Mouse (Mus musculus) neural tube, embryonic 10.5 days (tissue): ENCODE data around the gene Pdzd3.
"Not testable (repeated sequence)": the region's sequence is repeated elsewhere in the genome, so short reads cannot be mapped to it uniquely, and the experiment has no call there.

Experiments
- DNase-seq: peaks from one replicate; pipeline ENCODE4 v3.0.0-alpha.2; 2017; ENCODE audit warnings: low spot score; ENCODE audit errors: extremely low spot score

The Pdzd3 gene

DNA sequence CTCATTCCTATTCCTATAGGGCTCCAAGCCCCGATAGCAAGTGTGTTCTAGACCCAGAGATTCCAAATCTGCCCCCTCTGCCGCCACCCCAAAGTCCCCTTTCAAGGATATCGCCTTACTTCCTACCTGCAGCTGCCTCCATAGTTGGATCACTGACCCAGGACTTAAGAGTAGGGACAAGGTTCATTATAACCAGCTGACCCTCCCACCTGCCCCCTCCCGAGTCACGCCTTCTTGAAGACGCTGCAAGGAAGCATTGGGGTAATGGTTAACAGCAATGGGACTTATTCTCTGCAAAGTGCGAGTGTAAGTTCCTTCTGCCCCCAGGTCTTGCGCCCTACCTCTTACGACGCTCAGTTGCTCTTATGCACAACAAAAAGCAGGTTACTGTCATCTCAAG lies at the start of gene Pdzd3:
Pdzd3 (minus strand) TSS at position 158 of the 400 bp plus-strand sequence.
- no peak for DNase-seq

GRCm38 (mm10) chr9:44300001-44300400 lies 48.7 kb upstream of the Pdzd3 start:
- not testable (repeated sequence) for DNase-seq

DNA sequence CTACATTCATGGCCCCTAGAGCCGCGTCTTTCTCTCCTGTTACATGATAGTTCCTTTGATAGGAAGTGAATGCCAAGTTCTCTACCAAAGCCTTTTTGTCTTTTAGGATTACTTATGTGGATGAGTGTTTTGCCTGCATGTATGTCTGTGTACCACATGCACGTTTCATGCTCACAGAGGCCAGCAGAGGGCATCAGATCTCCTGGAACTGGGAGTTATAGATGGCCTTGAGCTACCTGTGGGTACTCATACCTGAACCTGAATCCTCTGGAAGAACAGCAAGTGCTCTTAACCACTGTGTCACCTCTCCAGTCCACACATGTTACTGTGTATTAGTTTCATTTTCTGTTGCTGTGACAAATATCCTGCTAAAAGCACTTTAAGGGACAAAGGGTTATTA lies 41.2 kb upstream of the Pdzd3 start:
- DNase-seq = peak; percentile 27

- peak; percentile 22 for DNase-seq
Observed at GRCm38 (mm10) chr9:44288959-44289291, 37.7 kb upstream of the Pdzd3 start.

DNA sequence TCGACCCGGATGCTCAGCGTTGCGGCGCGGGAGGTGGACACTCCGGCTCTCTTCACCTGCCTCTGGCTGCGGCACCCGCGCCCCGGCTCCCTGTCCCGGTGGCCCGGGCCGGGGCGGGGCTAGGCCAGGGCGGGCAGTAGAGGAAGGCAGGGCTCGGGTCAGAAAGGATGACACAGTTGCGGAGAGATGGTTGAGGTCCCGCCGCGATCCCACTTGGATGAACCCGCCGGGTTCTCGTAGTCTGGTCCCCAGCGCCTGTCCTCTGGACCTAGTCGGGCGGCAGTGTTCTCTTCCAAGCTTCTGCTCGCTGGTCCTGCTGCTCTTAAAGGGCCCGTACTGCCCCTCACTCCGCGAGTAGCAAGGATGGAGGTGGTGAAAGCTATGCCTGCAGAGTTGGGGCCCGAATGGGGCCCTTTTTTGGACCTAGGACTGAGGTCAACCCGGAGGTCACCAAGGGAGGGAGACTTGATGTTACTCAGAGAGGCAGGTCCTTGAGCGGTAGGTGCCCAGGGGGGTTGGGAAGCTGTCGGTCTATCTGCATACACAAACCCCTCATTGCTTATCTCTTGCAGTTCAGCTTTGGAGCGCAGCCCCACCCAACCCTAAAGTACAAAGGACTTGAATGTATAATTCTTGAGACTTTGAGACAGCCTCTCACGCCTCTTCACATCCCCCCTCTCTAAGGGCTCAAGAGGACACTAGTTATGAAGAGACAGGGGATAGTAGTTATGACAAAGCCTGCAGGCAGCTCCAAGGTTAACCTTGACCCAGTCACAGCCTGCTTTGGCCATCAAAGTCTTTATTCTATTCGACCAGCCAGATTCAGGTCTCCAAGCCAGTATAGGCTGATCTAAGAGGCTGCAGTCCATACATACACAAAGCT lies 37.0 kb upstream of the Pdzd3 start, which contains the start of gene Abcg4:
Abcg4 (minus strand) TSS at position 540 of the 883 bp plus-strand sequence.
- peak; percentile 70 for DNase-seq

- DNase-seq = no peak
Observed at GRCm38 (mm10) chr9:44287401-44288075, 36.3 kb upstream of the Pdzd3 start.

- peak; percentile 18 for DNase-seq
Observed at GRCm38 (mm10) chr9:44287003-44287400, 35.7 kb upstream of the Pdzd3 start.

- DNase-seq = no peak
Observed at GRCm38 (mm10) chr9:44286256-44286850, 35.1 kb upstream of the Pdzd3 start.

DNA sequence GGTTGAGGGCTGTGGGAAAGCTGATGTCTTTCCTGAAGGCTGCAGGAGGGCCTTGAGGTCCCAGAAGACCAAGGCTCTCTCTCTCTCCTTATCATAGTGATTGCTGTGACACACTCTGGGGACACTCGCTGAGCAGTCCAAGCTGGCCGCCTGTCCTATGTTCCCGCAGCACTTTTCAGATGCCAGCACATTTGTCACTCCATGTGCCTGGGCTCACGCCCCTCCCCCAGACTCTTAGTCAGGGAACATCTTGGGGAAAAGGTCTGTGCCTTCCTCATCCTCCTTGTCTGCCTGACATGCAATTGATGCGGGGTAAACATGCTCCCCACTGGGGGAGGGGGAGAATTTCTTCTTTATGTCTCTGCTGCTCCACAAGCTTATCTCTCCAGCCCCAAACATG lies 31.9 kb upstream of the Pdzd3 start:
- no peak for DNase-seq

GRCm38 (mm10) chr9:44269973-44270372 lies 18.7 kb upstream of the Pdzd3 start:
- no peak for DNase-seq

DNA sequence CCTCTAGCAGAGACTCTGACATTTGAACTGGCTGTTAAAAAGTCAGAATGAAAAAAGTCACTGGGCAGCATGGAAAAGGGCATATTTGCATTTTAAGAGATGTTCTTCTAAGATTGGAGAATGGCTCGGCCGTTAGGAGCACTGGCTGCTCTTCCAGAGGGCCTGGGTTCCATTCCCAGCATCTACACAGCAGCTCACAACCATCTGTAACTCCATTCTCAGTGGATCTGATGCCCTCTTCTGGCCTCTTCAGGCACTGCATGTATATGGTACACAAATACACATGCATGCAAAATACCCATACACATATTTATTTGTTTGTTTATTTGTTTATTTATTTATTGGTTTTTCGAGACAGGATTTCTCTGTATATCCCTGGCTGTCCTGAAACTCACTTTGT lies 17.8 kb upstream of the Pdzd3 start:
- no peak for DNase-seq

DNA sequence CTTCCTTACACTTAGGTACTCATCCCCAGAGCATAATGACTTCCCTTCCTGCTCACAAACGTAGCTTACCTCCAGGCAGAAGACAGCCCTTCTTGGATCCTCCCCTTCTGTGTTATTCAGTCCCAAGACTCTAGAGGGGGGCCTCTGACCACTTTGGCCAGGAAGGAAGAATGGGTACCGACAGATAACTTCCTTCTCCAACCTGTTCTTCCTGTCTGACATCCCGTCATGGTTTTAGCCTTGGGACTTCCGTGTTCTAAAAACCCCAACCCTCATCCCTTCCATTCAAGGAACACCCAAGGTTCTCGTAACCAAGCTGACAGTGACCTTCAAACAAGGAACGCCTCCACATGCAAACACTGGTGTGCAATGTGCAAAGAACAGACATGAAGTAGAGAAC lies 17.2 kb upstream of the Pdzd3 start, which contains the start of gene Nlrx1:
Nlrx1 (minus strand) TSS at position 168 of the 400 bp plus-strand sequence.
- DNase-seq = no peak

- DNase-seq = peak; percentile 72
Observed at GRCm38 (mm10) chr9:44268027-44268360, 16.7 kb upstream of the Pdzd3 start.

- DNase-seq = peak; percentile 30
Observed at GRCm38 (mm10) chr9:44267319-44268026, 16.2 kb upstream of the Pdzd3 start.

DNA sequence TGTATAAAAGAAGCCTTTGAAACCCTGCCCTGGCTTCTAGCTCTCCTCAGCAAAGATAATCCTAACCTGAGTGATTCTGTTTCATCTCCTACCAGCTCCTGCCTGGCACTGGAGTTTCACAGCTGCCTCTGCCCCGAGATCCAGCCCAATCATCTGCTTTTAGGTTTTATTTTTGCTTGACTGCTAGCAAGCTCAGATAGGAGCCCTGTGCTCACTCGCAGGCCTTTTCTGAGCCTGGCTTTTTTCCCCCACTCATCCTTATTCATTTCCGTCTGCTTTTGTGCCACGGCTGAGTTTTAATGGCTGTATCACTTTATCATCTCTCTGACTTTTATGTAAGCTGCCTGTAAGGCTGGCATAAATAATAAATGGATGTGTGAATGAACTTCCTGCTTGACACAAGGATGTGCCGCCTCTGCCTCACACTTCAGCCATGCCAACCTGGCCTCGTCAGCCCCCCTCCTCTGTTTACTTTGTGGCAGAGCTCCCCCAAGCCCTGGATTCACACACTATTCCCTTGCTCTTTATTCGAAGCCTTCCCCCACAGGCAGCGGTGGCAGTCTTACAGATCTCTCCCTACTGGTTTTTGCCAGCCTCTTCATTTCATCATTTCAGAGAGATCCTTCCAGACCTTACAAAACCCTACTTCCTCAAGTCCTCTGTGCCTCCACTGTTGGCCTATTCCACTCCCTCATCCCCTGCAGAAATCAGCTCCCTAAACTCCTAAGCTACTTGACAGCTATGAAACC lies 15.4 kb upstream of the Pdzd3 start:
- DNase-seq = no peak

DNA sequence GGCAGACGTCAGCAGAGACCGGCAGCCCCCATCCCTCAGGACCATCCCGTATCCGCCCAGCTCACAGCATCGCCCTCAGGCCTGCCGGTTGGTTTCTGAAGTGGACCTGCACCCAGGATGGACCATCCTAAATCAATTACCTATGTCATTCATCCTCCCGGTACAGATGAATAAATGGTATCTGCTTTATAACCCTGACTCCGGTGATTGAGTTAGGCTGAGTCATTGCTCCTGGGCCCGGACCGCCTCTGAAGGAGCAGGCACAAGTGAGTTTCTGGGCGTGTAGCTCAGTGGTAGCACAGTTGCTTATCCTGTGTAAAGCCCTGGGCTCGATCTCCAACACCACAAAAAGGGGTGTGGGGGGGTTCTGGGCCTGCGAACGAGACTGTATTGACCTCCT lies 10.1 kb upstream of the Pdzd3 start:
- DNase-seq = no peak

DNA sequence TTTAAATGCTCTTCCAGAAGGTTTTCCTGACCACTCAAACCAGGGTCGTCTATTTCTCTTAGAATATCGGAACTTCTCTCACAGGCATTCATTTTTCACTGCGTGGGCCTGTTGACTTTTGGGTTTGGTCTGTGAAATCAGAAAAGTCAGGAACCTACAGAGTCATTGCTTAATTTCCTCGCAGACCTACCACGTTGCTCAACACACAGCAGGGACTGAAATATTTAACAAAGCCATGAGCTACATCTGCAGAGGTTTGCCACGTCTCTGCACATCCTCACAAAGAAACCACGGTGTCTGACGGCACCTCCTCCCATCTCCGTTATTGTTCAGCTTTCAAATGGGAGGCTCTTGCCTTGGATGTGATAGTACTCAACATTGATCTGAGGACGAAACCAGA lies 7.7 kb upstream of the Pdzd3 start:
- DNase-seq = no peak

DNA sequence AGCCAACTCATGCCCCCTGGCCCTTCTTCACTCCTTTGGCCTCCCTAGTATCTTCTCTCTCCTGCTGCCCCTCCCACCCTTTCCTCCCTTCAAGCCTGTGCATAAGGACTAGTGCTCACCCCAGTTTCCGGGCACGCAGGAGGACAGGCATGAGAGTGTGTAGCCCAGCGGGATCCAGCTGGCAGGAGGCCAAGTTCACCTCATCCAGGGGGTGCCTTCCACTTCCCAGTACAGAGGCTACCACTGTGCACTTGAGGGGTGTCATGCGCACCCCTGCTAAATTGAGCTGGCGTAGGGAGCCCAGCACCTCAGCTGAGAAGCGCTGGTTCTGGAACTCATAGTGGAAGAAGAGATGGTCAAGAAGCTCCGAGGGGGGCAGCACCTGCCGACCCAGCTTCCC lies 4.9 kb upstream of the Pdzd3 start:
- no peak for DNase-seq

DNA sequence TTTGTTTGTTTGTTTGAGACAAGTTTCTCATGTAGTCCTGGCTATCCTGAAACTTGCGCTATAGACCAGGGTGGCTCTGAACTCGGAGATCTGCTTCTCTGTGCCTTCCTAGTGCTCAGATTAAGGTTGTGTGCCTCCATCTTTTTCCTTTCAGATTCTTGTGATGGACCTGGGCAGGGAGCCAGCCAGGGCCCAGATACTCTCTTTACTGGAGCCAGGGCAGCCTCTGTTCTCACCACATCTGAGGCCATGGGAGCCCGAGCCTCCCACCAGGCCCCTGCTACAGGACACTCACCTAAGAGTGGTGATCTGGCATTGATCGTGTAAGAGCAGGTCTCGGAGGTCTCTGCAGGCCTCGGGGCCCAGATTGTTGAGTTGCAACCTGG lies 3.9 kb upstream of the Pdzd3 start:
- DNase-seq = no peak

DNA sequence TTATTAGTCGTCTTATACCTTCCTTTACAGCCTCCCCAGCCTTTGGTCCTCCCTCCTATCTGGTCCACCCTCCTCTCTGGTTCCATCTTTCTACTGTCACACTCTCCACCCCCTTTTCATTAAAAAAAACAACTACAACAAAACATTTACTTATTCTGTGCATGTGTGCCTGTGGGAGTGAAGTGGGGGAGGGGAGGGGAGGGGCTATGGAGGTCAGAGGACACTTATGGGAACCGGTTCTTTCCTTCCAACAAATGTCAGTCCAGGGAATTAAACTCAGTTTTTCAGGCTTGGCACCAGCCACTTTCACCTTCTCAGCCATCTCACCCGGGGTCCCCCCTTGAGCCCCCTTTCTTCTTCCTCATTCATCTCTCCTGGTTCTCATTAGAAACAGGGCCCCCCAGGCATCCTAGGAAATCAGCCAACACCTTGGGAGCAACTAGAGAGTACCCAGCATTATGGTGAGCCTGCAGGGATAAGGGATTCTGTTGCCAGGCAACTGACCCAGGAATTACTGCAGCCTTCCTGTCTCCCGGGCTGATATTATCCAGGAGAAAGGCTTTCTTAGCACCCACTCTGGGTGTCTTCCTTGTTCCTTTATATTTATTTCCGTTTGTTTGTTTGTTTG lies 3.4 kb upstream of the Pdzd3 start:
- no peak for DNase-seq

DNA sequence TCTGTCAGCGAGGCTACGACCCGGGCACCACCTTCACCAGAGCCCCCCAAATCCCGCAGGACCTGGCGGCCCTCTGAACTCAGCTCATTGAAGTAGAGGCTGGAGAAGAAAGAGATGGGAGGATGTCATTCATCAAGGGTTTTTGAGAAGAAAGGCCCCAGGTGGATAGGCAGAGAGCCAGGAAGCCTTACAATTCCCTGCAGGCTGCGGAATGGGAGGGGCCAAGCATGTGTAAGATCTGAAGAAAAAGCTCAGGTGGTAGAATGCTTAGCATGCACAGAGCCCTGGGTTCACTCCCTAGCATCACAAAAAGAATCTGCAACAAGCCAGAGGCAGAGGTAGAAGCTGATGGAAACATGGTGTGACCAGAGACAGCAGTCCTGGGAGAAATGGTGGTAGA lies 2.2 kb upstream of the Pdzd3 start:
- DNase-seq = no peak
